Mouse (Mus musculus) midbrain, embryonic 13.5 days (tissue): ENCODE measurements around the gene Gm11492. TPM values are rescaled to one million over a fixed set of nuclear protein-coding genes. Genes with fewer than 3 reads are reported as not detected.

Source experiments
- ATAC-seq: fragments of 200-750 bp; cut with Nextera tagmentation; 2 replicates; pipeline ENCODE4 v1.8.0; 2017; ENCODE audit warnings: mild to moderate bottlenecking, moderate TSS enrichment, moderate library complexity
- H3K27ac ChIP-seq: fragments of 300-500 bp; sonication (generic); 2 replicates; pipeline ENCODE4 v1.5.1; 2015; ENCODE audit warnings: inconsistent platforms, mild to moderate bottlenecking, moderate library complexity
- H3K27me3 ChIP-seq: fragments of 300-500 bp; sonication (generic); 2 replicates; pipeline ENCODE4 v1.6.1; 2015; ENCODE audit warnings: mild to moderate bottlenecking, inconsistent platforms
- H3K36me3 ChIP-seq: fragments of 300-500 bp; sonication (generic); 2 replicates; pipeline ENCODE4 v1.6.1; 2015; ENCODE audit warnings: mild to moderate bottlenecking, inconsistent platforms
- H3K4me1 ChIP-seq: fragments of 300-500 bp; sonication (generic); replicated peaks from 2 replicates; pipeline ENCODE4 v1.6.1; 2015; ENCODE audit warnings: inconsistent platforms
- H3K4me2 ChIP-seq: fragments of 300-500 bp; sonication (generic); replicated peaks from 2 replicates; pipeline ENCODE4 v1.6.1; 2015; ENCODE audit warnings: moderate library complexity, mild to moderate bottlenecking, inconsistent platforms
- H3K4me3 ChIP-seq: fragments of 300-500 bp; sonication (generic); replicated peaks from 2 replicates; pipeline ENCODE4 v1.5.1; 2015; ENCODE audit warnings: mild to moderate bottlenecking, inconsistent platforms
- H3K9ac ChIP-seq: fragments of 300-500 bp; sonication (generic); replicated peaks from 2 replicates; pipeline ENCODE4 v1.6.1; 2015; ENCODE audit warnings: mild to moderate bottlenecking, inconsistent platforms
- H3K9me3 ChIP-seq: fragments of 300-500 bp; sonication (generic); 2 replicates; pipeline ENCODE4 v1.6.1; 2016; ENCODE audit warnings: mild to moderate bottlenecking, inconsistent platforms
- WGBS: fragments of 180-500 bp; shearing (Covaris S2); methylation state at CpG from one replicate; pipeline ENCODE4 v1.1.7; 2015; 5-methylcytosine and 5-hydroxymethylcytosine counted together
- polyA plus RNA-seq: library from polyadenylated mRNA; unstranded; fragments of >200 nt; fragmentation: Nextera tagmentation; extraction: Ambion mirVana; gene quantifications from 2 replicates; pipeline ENCODE4 v1.2.1, GENCODE M21; 2015

Gene Gm11492
- polyA plus RNA-seq, 1 experiment from 2014 or later, result not detected

GRCm38 (mm10) chr11:87613972-87614371, 47.5 kb downstream of the Gm11492 start:
- 92% methylated on average over 7 of the region's 7 CpGs for WGBS
- ATAC-seq, result no peak
- no peaks in the 10 kb centered on the region for H3K27me3 ChIP-seq
- no peak overlapping the region for H3K27ac ChIP-seq
- H3K4me3 ChIP-seq, result no peak overlapping the region
- H3K36me3 ChIP-seq, result peaks cover 98% of the 10 kb centered on the region
- H3K9me3 ChIP-seq, result no peaks in the 10 kb centered on the region
- no peak overlapping the region for H3K9ac ChIP-seq
- H3K4me2 ChIP-seq, result no peak overlapping the region
- H3K4me1 ChIP-seq, result 0 out of 2 replicates have a peak, but pooled peaks cover 7% of the 10 kb centered on the region

GRCm38 (mm10) chr11:87615551-87615950, 49.1 kb downstream of the Gm11492 start:
- Histone ChIP-seq H3K27ac (no peak overlapping the region), H3K4me2 (no peak overlapping the region), H3K9me3 (no peaks in the 10 kb centered on the region), H3K27me3 (no peaks in the 10 kb centered on the region), H3K4me1 (0 out of 2 replicates have a peak, but pooled peaks cover 7% of the 10 kb centered on the region), H3K36me3 (peaks cover 82% of the 10 kb centered on the region), H3K9ac (no peak overlapping the region), H3K4me3 (no peak overlapping the region)
- no peak for ATAC-seq
- WGBS, result 95% methylated on average over 5 of the region's 5 CpGs

GRCm38 (mm10) chr11:87615952-87616351, 49.5 kb downstream of the Gm11492 start:
- Histone ChIP-seq H3K36me3 (peaks cover 78% of the 10 kb centered on the region), H3K4me2 (no peak overlapping the region), H3K4me3 (no peak overlapping the region), H3K27ac (no peak overlapping the region), H3K9ac (no peak overlapping the region), H3K9me3 (no peaks in the 10 kb centered on the region), H3K4me1 (0 out of 2 replicates have a peak, but pooled peaks cover 7% of the 10 kb centered on the region), H3K27me3 (no peaks in the 10 kb centered on the region)
- WGBS, result 93% methylated on average over 2 of the region's 2 CpGs
- ATAC-seq, result no peak

GRCm38 (mm10) chr11:87616790-87617474, 50.5 kb downstream of the Gm11492 start, which contains the start of gene Hsf5:
Gene Hsf5 (plus strand): TSS chr11:87617164.
- H3K9ac ChIP-seq, result no peak within 1 kb of the TSS
- peaks cover 68% of the 10 kb centered on the region for H3K36me3 ChIP-seq
- 0 out of 2 replicates have a peak, but pooled peaks cover 7% of the 10 kb centered on the region for H3K4me1 ChIP-seq
- no peak for ATAC-seq
- 88% methylated on average over 69 of the region's 69 CpGs for WGBS
- H3K27me3 ChIP-seq, result no peaks in the 10 kb centered on the region
- H3K4me3 ChIP-seq, result no peak within 1 kb of the TSS
- no peaks in the 10 kb centered on the region for H3K9me3 ChIP-seq
- H3K27ac ChIP-seq, result no peak within 1 kb of the TSS
- no peak within 1 kb of the TSS for H3K4me2 ChIP-seq

GRCm38 (mm10) chr11:87617606-87618005, 51.2 kb downstream of the Gm11492 start:
- H3K4me1 ChIP-seq, result 0 out of 2 replicates have a peak, but pooled peaks cover 4% of the 10 kb centered on the region
- ATAC-seq, result no peak
- 98% methylated on average over 32 of the region's 32 CpGs for WGBS
- no peak overlapping the region for H3K4me3 ChIP-seq
- no peak overlapping the region for H3K4me2 ChIP-seq
- no peaks in the 10 kb centered on the region for H3K27me3 ChIP-seq
- H3K9me3 ChIP-seq, result no peaks in the 10 kb centered on the region
- H3K9ac ChIP-seq, result no peak overlapping the region
- no peak overlapping the region for H3K27ac ChIP-seq
- H3K36me3 ChIP-seq, result peaks cover 64% of the 10 kb centered on the region

Other genes with a start within 250 kb of the Gm11492 start
- 20.3 and 21.3 TPM in 2 replicates for gene Ppm1e, start 207.6 kb upstream of the Gm11492 start, polyA plus RNA-seq
- gene Rad51c, start 161.7 kb upstream of the Gm11492 start, polyA plus RNA-seq, result 5.9 and 6.3 TPM in 2 replicates
- gene Tex14, start 161.6 kb upstream of the Gm11492 start, polyA plus RNA-seq, result 0.19 and 0.38 TPM in 2 replicates
- 17.8 and 18.0 TPM in 2 replicates for gene Sept4, start 2.2 kb downstream of the Gm11492 start, polyA plus RNA-seq
- 61.8 and 66.6 TPM in 2 replicates for gene Mtmr4, start 25.5 kb downstream of the Gm11492 start, polyA plus RNA-seq
- 0.37 and 0.40 TPM in 2 replicates for gene Hsf5, start 50.5 kb downstream of the Gm11492 start, polyA plus RNA-seq
- gene Rnf43, start 96.1 kb downstream of the Gm11492 start, polyA plus RNA-seq, result 0.67 and 0.92 TPM in 2 replicates
- gene Supt4a, start 170.9 kb downstream of the Gm11492 start, polyA plus RNA-seq, result 165 and 177 TPM in 2 replicates
- 41.1 and 48.7 TPM in 2 replicates for gene Tspoap1, start 193.9 kb downstream of the Gm11492 start, polyA plus RNA-seq
- 0.31 and 0.41 TPM in 2 replicates for gene Mpo, start 226.9 kb downstream of the Gm11492 start, polyA plus RNA-seq